Mouse (Mus musculus) cerebellum, adult 11-12 months (tissue): ENCODE measurements at regions not wholly inside any gene's neighbourhood (a gene's known extent, or its start where the extent isn't known, plus 50 kb on each side); places are given as distances from the start of the nearest gene placed in this dataset.

Experiments
- DNase-seq: peaks from one replicate; pipeline ENCODE4 v3.0.0; 2022

GRCm38 (mm10) chr8:18310927-18311326, 667.1 kb downstream of the Defb40 start:
- no peak for DNase-seq

- DNase-seq, result no peak
Observed at GRCm38 (mm10) chr8:18287536-18288237, 690.4 kb downstream of the Defb40 start.

GRCm38 (mm10) chr8:18279932-18280331, 698.1 kb downstream of the Defb40 start:
- no peak for DNase-seq

GRCm38 (mm10) chr8:18268301-18268700, 709.8 kb downstream of the Defb40 start:
- DNase-seq, result no peak

GRCm38 (mm10) chr8:18258287-18258961, 719.6 kb downstream of the Defb40 start:
- DNase-seq, result no peak

- no peak for DNase-seq
Observed at GRCm38 (mm10) chr8:18246299-18246698, 731.8 kb downstream of the Defb40 start.

GRCm38 (mm10) chr8:18217599-18217998, 760.5 kb downstream of the Defb40 start:
- no peak for DNase-seq

- DNase-seq, result no peak
Observed at GRCm38 (mm10) chr8:18217192-18217591, 760.9 kb downstream of the Defb40 start.

- no peak for DNase-seq
Observed at GRCm38 (mm10) chr8:18216516-18216915, 761.5 kb downstream of the Defb40 start.

- no peak for DNase-seq
Observed at GRCm38 (mm10) chr8:18210067-18210466, 768.0 kb downstream of the Defb40 start.

GRCm38 (mm10) chr8:18208658-18209057, 769.4 kb downstream of the Defb40 start:
- DNase-seq, result no peak

GRCm38 (mm10) chr8:18187486-18187885, 790.6 kb downstream of the Defb40 start:
- DNase-seq, result no peak

- DNase-seq, result no peak
Observed at GRCm38 (mm10) chr8:18175544-18176092, 802.4 kb downstream of the Defb40 start.

- no peak for DNase-seq
Observed at GRCm38 (mm10) chr8:18158619-18159018, 819.4 kb downstream of the Defb40 start.

GRCm38 (mm10) chr8:18115333-18116044, 862.6 kb downstream of the Defb40 start:
- DNase-seq, result no peak

- DNase-seq, result no peak
Observed at GRCm38 (mm10) chr8:18113262-18113661, 864.8 kb downstream of the Defb40 start.

GRCm38 (mm10) chr8:18109480-18109879, 868.6 kb downstream of the Defb40 start:
- no peak for DNase-seq

- no peak for DNase-seq
Observed at GRCm38 (mm10) chr8:18106827-18107226, 871.2 kb downstream of the Defb40 start.

- DNase-seq, result no peak
Observed at GRCm38 (mm10) chr8:18065456-18065855, 912.6 kb downstream of the Defb40 start.

- no peak for DNase-seq
Observed at GRCm38 (mm10) chr8:18059526-18059925, 918.5 kb downstream of the Defb40 start.

GRCm38 (mm10) chr8:18021196-18021595, 956.9 kb downstream of the Defb40 start:
- DNase-seq, result no peak

- no peak for DNase-seq
Observed at GRCm38 (mm10) chr8:18007567-18007966, 970.5 kb downstream of the Defb40 start.

- DNase-seq, result no peak
Observed at GRCm38 (mm10) chr8:18005660-18006059, 972.4 kb downstream of the Defb40 start.

- DNase-seq, result no peak
Observed at GRCm38 (mm10) chr8:18000750-18001149, 977.3 kb downstream of the Defb40 start.
